Mouse (Mus musculus) ovary, postnatal 36 days (tissue): ENCODE measurements around the gene Tango2.

Experiments used
- DNase-seq: peaks from one replicate; pipeline ENCODE4 v3.0.0; 2022; ENCODE audit warnings: low spot score, mixed read lengths

Gene Tango2

GRCm38 (mm10) chr16:18253866-18254265, 94.0 kb downstream of the Tango2 start:
- no peak for DNase-seq

GRCm38 (mm10) chr16:18252736-18253135, 95.2 kb downstream of the Tango2 start:
- DNase-seq = no peak

- DNase-seq = no peak
Measured at GRCm38 (mm10) chr16:18250828-18251790, 96.8 kb downstream of the Tango2 start.
